Mouse (Mus musculus) erythroblast, adult 5-6 weeks (primary cell): Measurements from ENCODE around the gene Clip4. TPM values are rescaled to one million over a fixed set of nuclear protein-coding genes. Genes with fewer than 3 reads are reported as not detected.

Experiments
- ATAC-seq: replicated peaks from 2 replicates; pipeline ENCODE4 v1.8.0; 2016; ENCODE audit warnings: moderate number of reproducible peaks, mild to moderate bottlenecking, moderate TSS enrichment, inconsistent platforms; ENCODE audit not compliant: poor library complexity, low FRiP score, severe bottlenecking
- total RNA-seq, 2 experiments: library from RNA; stranded (forward) in 1 of 2; stranded (reverse) in 1 of 2; fragments of 150-400 nt in 1 of 2; fragments of 200-764, 138-1000 nt in 1 of 2; gene quantifications; 2 replicates each; pipeline versions ENCODE4 v1.2.3 to v1.2.4; 2015 to 2017; ENCODE audit warnings: low replicate concordance in 2 of 2

The Clip4 gene
- total RNA-seq, 2 experiments from 2014 or later = not detected

DNA sequence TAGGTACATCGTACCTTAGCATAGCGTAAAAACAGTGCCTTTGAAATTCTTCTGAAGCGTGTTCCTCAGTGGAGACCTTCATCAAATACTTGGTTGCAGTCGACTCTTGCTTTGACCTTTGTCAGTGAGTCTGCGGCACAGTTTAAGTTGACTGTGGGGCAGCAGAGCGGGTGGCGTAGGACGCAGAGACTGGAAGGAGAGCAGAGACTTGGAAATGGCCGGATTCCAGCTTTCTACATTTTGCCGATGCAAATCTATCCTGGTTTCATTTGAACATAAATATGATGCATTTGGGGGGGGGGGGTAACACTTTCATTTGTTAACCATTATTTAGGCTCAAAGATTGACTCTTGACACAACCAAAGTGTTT lies 15.1 kb downstream of the Clip4 start:
- ATAC-seq = no peak

DNA sequence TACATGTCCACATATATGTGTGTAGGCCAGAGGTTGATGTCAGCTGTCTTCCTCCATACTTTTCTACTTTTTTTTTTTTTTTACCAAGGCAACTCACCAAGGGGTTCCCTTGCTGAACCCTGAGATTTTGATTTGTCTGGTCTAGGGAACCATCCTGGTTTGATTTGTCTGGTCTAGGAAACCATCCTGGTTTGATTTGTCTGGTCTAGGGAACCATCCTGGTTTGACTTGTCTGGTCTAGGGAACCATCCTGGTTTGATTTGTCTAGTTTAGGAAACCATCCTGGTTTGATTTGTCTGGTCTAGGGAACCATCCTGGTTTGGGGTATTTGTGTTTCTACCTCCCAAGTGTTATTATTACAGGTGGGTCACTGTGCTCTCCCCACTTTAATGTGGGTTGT lies 18.2 kb downstream of the Clip4 start:
- no peak for ATAC-seq

DNA sequence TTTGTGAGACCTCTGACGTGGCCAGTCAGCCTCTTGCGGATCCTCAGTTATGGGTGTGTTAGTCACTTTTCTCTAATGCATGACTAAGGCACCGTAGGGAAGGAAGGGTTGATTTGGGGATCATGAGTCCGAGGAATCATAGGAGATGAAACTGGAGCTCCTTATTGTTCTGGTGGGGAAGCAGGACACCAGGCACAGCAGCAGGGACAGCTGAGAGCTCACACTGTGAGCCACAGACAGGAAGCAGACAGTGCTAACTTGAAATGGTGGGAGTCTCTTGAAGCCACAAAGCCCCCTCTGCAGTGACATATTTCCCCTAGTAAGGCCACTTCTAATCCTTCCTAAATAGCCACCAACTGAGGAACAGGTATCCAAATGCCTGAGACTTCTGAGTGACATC lies 22.8 kb downstream of the Clip4 start:
- ATAC-seq = no peak

DNA sequence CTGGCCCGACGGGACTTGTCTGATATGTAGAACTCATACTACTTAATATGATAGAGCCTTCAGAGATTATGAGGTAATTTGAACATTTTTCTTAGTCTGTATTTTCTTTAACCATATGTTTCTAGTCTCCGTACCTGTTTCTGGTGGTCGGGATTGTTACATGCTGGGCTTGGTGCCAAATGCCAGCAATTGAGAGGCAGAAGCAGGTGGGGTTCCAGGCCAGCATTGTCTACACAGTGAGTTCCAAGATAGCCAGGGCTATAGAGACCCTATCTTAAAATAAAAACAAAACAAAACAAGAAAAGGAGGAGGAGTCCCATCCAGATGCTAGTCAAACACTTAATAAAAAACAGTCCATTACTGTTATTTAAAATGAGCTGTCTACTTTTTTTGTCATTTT lies 23.3 kb downstream of the Clip4 start:
- ATAC-seq = no peak

DNA sequence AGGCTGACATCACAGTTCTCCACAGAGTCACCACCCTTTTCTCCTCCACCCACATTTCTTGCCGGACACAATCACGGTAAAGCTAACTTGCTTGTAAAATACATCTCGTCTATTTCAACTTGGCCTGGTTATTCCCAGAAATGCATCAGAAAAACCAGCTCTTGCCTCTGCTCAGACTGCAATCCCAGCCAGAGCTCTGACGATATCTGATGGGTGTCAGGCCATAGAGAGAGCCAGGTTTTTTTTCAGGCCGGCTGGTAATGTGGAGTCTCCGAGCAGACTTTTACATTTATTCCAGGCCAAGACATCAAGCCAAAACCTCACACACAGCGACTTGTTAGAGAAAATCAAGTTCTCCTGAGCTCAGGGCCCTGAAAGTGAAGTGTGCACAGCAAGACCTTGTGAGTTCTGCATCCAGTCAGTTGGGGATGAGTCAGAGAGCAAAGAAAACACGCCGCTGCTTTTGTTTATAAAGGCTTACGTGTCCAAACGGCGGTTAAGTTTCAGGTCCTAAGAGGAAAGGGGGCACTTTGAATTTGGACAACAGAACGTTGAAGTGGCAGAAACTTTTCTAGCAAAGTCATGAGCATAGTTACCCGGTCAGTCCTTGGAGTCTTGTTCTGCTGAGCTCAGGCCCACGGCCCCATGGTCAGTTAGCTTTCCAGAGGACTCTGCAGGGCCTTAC lies 27.4 kb downstream of the Clip4 start:
- no peak for ATAC-seq

DNA sequence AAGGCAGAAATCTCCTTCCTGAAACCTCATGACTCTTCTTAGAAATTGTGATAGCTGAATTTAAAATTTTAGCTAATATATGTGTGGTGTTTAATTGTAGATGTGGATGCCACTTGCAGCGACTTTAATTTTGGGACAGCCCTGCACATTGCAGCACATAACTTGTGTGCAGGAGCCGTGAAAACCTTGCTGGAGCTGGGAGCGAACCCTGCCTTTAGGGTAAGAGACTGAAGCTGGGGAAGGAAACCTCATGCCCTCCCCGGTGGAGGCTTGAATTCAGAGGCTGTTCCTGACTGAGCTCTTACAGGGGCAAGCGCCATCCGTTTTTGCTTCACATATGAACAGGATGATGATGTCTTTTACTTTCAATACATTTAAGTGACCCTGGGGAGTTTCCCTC lies 35.2 kb downstream of the Clip4 start:
- no peak for ATAC-seq

DNA sequence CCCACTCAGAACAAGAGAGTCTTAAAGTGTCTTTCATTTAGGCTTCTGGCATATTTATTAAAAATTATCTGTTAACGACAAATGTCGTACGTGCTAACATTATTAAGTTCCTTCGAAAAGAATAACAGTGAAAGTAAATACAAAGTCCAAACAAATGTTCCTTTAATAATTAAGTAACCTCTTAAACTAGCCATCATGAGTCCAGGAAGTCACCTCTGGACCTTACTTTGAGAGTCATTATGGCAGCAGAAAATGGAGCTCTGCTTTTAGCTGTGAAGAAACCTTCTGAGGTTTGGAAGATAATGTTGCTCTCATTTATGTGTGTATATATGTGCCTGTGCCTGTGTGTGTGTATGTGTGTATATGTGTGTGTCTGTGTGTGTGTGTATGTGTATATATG lies 35.6 kb downstream of the Clip4 start:
- no peak for ATAC-seq

DNA sequence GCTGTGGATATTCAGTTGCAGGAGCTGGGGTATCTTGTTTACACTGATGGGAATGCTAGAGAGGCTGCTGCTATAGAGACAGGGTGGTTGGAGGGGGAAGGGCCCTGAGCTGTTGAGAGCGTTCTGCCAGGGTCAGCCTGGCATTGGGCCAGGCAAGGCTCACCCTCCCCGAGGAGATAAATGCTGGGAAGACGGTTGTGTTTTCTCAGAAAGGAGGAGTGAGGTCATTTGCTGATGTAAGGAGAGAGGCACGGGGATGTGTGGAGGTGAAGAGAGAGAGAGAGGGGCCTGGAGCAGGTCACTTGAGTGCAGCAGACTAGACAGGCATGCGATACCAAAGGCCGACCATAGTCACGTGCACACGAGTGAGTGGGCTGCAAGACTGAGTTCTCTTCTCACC lies 42.8 kb downstream of the Clip4 start:
- no peak for ATAC-seq

DNA sequence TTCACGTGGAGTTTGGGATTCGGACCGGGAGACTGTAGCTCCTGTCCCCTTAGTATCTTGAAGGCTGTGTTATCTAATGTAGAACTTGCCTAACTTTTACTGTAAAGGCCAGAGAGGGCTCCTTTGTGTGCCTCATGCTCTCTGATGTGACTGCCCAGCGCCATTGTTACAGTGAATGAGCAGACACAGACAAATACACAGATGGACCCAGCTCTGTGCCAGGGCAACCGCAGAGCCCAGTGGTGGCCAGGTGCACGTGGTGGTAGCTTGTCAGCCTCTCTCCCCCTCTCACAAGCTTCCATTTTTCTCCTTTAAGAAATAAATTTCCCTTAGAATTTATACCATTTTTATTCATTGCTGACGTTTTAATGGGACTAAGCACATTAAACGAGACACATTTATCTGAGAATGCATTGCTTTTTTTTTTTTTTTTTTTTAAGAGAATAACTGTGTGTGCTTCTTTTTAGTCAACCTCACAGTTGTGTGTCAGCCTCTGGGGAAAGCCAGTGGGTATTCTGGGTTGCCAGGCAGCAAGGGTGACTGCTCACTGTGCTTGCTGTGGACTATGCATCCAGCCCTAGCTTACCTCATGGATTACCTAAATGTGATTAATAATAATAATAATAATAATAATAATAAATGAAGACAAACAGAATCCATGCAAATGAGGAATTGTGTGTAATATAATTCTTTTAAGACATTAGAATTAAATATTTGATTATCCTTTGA lies 48.0 kb downstream of the Clip4 start:
- ATAC-seq = no peak

DNA sequence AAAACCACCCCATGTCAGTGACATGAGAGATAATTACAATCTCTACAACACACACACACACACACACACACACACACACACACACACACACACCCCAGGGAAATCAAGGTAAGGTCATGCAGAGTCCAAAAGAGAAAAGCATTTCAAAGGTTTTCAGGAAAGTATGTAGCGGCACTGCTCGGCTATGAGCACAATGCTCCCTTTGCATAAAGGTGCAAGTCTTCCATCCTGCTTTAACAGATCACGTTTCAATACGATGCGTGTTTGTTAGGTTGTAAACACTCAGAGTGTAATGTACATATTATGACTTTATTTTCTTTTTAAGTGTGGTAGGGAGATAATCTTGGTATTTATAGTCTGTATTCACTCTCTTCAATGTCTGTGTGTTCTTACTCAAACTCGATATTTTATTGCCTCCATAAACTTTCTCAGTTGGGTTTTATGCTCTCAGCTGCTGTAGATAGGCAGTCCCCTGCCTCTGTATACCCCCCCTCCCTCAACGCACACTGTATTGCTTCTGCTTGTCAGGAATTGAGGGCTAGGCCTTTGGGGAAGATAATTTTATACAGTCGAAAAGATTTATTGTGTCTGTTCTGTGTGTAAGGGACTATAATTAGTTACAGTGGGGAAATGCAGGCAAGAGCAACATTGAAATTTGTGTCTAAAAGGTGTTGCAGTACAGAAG lies 55.5 kb downstream of the Clip4 start:
- ATAC-seq = no peak

DNA sequence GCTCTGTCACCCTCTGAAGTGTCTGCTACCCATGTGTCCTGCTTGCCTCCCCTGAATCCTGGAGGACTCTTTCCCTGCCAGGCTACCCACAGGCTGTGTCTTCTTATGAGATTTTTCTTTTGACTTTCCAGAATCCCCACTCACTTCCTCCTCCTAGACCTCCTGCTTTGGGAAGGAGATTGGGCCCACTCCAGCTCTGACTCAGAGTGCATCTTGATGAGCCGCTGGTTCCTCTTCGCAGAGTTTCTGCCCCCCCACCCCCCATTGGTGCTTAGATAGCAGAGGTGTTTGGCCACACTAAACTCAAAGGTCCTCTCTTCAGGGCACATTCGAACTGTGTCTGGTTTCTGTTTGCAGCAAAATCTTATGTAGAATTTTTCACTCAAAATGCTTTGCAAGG lies 58.3 kb downstream of the Clip4 start:
- no peak for ATAC-seq

DNA sequence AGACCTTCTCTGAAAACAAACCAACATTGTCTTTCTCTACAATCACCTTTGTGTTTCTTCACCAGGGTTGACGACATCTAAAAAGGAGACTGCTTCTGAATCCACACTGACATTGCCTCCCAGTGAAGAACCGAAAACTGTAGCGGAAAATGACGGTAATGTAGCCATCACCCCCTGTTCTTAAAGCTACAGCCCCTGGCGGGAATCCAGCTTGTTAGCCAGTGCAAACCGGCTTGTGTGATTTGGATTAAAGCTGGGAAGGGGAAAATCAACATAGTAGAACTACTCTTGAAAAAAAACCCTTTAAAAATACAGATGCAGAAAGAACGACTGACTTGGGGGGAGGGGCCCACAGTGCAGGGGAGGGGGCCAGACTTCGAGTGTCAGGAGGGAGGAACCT lies 59.4 kb downstream of the Clip4 start:
- no peak for ATAC-seq

DNA sequence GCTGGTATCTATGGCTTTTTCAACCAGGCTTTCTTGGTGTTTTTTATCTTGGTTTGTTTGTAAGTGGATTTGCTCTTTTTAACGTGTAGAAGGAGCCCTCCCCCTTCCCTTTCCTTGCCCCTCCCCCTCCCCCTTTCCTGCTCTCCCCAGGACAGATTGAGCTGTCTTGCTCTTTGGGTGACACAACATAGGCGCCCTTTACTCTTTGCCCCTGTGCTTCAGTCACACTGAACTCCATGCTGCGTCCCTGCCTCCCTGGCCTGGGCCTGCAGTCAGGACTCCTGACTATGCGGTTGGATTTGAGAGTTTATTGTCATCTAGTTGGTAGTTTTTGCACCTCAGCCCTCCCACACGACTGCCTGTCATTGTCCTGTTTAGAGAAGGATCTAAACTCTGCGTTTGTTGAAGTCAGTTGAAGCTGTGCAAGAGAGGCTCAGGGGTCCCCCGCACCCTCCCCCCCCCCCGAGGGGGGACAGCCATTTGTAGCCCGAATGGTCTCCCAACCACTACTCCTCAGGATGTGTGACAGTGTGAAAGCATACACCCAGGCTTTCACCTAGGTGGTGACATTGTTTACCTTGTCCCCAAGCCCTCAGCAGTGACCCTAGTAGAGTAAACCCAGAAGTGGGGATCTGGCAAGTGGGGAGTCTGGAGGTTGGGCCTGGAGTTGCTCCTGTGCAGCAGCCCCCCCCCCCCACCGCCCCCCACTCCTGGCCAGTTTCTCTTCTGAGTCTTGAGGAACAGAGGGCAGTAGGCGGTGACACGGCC lies 60.6 kb downstream of the Clip4 start:
- no peak for ATAC-seq

DNA sequence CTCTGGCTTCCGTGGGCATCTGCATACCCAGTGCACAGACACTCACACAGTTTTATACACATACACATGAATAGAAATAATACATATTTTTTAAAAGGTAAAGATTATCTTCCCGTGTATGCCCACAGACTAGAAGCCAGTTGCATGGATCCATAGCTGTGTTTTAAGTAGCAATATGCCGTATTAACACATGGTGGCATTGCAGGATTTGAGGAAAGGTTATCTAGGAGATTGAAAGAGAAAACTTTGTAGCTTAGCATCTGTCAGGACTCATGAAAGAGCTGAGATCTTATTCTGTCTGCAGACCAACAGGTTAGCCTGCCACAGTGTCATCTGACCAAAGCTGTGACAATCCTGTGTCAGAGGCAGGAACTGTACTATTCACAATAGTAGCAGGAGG lies 63.7 kb downstream of the Clip4 start:
- ATAC-seq = no peak

DNA sequence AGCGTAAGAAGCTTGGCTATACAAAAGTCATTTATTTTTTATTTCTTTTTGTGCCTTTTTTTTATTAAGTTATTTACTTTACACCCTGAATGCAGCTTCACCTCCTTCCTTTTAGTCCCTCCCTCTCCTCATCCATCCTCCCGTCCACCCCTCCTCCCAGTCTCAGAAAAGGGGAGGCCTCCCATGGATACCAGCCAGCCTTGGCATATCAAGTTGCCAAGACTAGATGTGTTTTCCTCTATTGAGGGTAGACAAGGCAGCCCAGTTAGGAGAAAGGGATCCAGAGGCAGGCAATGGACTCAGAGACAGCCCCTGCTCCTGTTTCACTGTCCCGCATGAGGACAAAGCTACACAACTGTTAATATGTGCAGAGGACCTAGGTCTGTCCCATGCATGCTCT lies 93.9 kb downstream of the Clip4 start:
- no peak for ATAC-seq

DNA sequence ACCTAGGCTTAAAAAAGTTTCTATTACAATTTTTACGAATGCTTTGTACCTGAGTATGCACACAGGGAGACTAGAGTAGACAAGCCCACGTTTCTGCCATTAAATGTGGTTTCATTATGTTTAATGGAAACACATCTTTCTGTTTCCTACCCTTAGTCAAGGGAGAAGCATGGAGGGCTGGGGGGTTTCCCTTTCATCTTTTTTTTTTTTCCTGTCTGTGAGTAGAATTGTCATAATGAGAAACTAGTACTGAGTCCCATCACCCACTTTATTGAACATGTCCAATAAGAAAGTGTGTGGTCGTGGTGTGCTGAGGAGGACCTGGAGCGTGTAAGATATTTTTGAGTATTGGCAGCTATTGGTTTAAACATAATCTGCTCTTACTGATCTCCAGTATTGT lies 94.6 kb downstream of the Clip4 start:
- no peak for ATAC-seq

DNA sequence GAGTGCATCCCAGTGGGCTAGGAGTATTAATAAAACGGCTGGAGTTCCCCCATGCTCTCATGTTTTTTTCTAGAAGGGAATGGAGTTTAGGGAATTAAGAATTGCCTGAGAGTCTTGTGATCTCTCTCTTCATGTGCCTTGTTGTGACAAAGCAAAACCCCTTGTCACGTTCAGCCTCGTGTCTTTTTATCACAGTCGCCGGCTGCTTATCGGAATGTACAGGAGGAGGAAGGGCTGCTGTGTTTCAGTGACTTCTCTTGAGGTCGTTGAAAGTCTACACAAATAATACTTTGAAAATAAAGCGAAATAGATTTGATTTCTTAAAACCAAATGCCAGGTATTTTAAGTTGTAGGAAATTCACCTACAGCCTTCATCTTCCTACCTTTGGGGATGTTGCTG lies 95.8 kb downstream of the Clip4 start:
- no peak for ATAC-seq

DNA sequence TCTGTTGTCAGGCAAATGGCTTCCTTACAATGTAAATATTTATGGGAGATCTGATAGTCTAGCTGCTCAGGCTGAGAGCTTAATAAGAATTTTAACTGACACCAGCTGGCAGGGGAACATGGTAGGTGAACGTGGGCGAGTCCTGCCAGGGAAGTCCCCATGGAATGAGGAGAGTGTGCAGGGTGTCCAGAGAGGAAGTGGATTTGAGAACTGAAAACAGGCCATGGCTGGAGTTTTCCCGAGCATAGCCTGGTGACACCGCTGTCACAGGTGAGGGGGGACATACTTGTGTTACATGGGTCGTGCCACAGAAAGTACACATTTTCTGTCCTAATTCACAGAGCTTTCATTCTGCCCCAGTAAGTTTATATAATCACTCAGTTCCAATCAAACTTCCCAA lies 97.2 kb downstream of the Clip4 start:
- no peak for ATAC-seq

DNA sequence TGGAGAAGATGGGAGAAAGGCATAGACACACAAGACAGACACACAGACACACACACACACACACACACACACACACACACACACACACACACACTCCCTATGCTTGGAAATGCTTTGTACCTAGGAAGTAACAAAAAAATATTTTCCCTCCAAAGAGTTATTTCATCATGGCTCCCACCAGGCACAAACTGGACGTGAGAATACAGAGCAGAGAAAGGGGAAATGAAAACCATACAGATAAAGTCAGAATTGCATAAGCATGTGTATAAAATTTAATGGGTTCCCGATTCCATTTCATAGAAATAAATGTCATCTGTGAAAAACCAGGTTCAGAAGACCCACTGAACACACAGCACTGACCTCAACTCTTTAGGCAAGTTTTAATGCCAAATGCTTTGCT lies 99.6 kb downstream of the Clip4 start:
- no peak for ATAC-seq

DNA sequence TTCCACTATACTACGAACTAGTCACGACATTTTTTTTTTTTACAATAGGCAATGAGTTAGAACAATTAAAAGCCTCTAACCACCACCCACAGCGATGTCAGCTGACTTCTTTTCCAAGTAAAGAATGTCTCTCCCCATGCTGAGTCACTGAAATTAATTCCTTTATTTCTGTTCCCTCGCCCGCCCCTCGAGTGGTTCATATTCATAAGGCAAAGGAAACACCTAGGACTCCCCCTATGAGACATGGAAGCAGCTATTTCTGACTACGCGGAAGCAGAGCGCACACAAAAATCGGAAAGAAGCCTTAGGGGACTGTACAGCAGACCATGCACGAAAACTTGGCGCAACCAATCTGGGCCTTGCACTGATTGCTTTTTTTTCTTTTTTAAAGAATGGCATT lies 100.6 kb downstream of the Clip4 start:
- no peak for ATAC-seq
